Mouse (Mus musculus): ENCODE measurements around the gene Mbnl2. TPM values are rescaled to one million over a fixed set of nuclear protein-coding genes. Genes with fewer than 3 reads are reported as not detected.
"Not testable (repeated sequence)": the region's sequence is repeated elsewhere in the genome, so short reads cannot be mapped to it uniquely, and the experiment has no call there.

Mbnl2 gene
- polyA plus RNA-seq, 1 experiment from 2014 or later: 36.4 TPM

DNA sequence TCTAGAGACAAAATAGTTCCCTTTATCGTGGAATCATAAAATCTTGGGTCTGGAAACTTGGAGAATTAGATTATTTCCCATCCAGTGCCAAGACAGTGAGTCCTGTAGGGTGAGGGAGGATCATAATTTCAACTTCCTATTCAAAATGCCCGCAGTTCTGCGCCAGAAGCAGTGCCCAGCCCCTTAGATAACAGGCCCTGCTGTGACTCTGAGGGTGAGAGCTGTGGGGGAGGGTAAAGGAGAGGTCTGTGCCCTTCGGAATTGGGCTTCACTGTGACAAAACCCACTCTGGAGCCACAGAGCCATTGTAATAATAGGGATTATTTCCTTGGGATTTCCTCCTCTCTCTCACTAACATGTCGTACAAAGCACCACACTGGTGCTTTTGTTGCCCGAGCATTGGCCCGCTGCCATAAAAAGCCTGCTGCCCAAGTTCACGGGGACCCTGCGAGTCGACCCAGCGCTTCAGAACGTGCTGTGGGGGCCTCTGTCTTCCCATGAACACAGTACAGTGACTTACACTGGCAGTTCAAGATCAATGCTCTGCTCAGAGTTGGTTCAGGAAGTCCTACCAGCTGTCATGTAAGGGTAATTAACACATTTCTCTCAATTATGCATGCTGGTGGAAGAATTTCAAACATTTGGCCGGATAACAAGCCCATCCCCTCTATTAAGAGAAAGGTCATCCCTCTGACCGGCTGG, 79.7 kb downstream of the Mbnl2 start:
- Histone ChIP-seq H3K27ac (ENCODE audit: low read depth, low read length) (0 out of 2 replicates have a peak overlapping the region, but pooled peaks have one; percentile 17), H3K4me1 (ENCODE audit: control insufficient read depth, insufficient read depth, low read length) (peaks cover 7% of the 10 kb centered on the region), H3K36me3 (ENCODE audit: control insufficient read depth, insufficient read depth, low read length) (no peaks in the 10 kb centered on the region), H3K9ac (ENCODE audit: low read length) (no peak overlapping the region; the same call in 1 of the 2 replicates), H3K4me2 (peak overlapping the region; percentile 14), H3K9me3 (ENCODE audit: control insufficient read depth, low read length) (no peaks in the 10 kb centered on the region), H3K4me3 (ENCODE audit: low read depth, low read length) (no peak overlapping the region), H3K27me3 (ENCODE audit: control insufficient read depth, insufficient read depth, low read length) (0 out of 2 replicates have a peak, but pooled peaks cover 3% of the 10 kb centered on the region)
- WGBS: 15% methylated on average over 14 of the region's 14 CpGs
- ATAC-seq (ENCODE audit: low FRiP score) (peak; percentile 92), DNase-seq (ENCODE audit: low spot score, missing footprints) (peak; percentile 93)

DNA sequence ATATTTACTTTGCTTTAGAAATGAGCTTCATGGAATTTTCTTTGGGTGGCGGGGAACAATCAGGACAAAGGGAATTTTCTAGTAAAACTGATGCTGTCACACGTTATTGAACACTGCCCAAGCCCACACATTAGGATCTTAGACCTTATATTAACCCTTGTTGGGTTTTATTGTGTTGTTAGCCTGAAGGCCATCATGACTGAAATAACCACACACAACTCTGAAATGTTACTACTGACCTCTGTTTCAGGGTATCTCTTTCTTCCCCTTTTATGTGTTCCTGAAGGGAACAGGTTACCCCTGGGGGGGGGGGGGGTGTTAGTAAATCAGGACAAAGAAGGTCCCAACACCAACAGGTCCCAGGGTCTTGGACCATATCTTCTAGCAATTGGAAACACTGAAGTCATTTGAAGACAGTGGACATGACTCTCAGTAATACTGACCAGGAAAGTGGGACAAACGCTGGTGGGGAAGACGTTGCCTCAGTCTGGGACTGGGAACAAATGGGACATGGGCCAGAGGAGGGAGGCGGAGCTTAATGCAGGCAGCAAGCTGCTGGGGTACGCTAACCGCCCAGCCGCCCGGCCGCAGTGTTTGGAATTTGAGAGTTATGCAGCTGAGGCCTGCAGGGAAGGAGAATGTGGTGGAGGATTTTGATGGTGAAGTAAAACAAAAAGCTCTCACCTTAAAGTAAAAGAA, 80.4 kb downstream of the Mbnl2 start:
- H3K4me3 ChIP-seq (ENCODE audit: low read depth, low read length): no peak overlapping the region

GRCm38 (mm10) chr14:120357321-120358070, 82.0 kb downstream of the Mbnl2 start:
- DNase-seq (ENCODE audit: low spot score, missing footprints) (peak; percentile 65), ATAC-seq (ENCODE audit: low FRiP score) (no peak)
- Histone ChIP-seq H3K27me3 (ENCODE audit: control insufficient read depth, insufficient read depth, low read length) (0 out of 2 replicates have a peak, but pooled peaks cover 3% of the 10 kb centered on the region), H3K4me1 (ENCODE audit: control insufficient read depth, insufficient read depth, low read length) (peaks cover 7% of the 10 kb centered on the region), H3K36me3 (ENCODE audit: control insufficient read depth, insufficient read depth, low read length) (no peaks in the 10 kb centered on the region), H3K27ac (ENCODE audit: low read depth, low read length) (no peak overlapping the region), H3K9me3 (ENCODE audit: control insufficient read depth, low read length) (no peaks in the 10 kb centered on the region), H3K4me3 (ENCODE audit: low read depth, low read length) (no peak overlapping the region), H3K9ac (ENCODE audit: low read length) (no peak overlapping the region), H3K4me2 (no peak overlapping the region)
- WGBS: 98% methylated on average over 18 of the region's 19 CpGs

More for the DNA sequence above, 80.4 kb downstream of the Mbnl2 start:
- Histone ChIP-seq H3K36me3 (ENCODE audit: control insufficient read depth, insufficient read depth, low read length) (no peaks in the 10 kb centered on the region), H3K4me2 (no peak overlapping the region; the same call in 1 of the 2 replicates), H3K9me3 (ENCODE audit: control insufficient read depth, low read length) (no peaks in the 10 kb centered on the region), H3K27me3 (ENCODE audit: control insufficient read depth, insufficient read depth, low read length) (0 out of 2 replicates have a peak, but pooled peaks cover 3% of the 10 kb centered on the region), H3K27ac (ENCODE audit: low read depth, low read length) (no peak overlapping the region), H3K4me1 (ENCODE audit: control insufficient read depth, insufficient read depth, low read length) (peaks cover 7% of the 10 kb centered on the region), H3K9ac (ENCODE audit: low read length) (no peak overlapping the region)
- DNase-seq (ENCODE audit: low spot score, missing footprints) (peak; percentile 84), ATAC-seq (ENCODE audit: low FRiP score) (peak; percentile 54)
- WGBS: 71% methylated on average over 10 of the region's 10 CpGs

DNA sequence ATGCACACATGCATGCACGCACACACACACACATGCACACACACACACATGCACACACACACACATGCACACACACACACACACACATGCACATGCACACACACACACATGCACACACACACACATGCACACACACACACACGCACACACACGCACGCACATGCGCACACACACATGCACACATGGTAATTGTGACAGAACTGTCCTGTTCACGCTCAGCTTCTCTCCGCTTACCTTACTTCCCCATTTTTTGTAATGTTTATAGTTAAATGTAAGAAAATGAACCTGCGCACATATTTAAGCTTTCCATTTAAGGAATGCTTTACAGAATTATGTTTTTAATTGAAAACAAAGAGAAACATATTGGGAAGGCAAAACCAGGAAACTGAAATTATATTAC, 84.1 kb downstream of the Mbnl2 start:
- not testable (repeated sequence) for H3K27me3 ChIP-seq (ENCODE audit: control insufficient read depth, insufficient read depth, low read length); H3K27ac ChIP-seq (ENCODE audit: low read depth, low read length); H3K9ac ChIP-seq (ENCODE audit: low read length); ATAC-seq (ENCODE audit: low FRiP score); H3K4me3 ChIP-seq (ENCODE audit: low read depth, low read length); H3K4me1 ChIP-seq (ENCODE audit: control insufficient read depth, insufficient read depth, low read length); DNase-seq (ENCODE audit: low spot score, missing footprints); H3K4me2 ChIP-seq; H3K36me3 ChIP-seq (ENCODE audit: control insufficient read depth, insufficient read depth, low read length); H3K9me3 ChIP-seq (ENCODE audit: control insufficient read depth, low read length)
- WGBS: 98% methylated on average over 8 of the region's 8 CpGs

DNA sequence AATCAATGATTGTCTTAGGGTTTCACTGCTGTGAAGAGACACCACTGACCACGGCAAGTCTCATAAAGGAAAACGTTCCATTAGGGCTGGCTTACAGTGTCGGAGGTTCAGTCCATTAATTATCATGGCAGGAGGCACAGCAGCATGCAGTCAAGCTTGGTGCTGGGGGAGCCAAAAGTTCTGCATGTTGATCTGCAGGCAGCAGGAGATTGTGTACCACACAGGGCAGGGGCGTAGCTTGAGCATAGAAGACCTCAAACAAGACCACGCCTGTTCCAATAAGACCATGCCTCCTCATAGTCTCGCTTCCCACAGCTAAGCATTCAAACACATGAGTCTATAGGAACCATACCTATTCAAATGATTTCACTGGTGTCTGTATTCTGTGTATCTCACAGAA, 85.7 kb downstream of the Mbnl2 start:
- Histone ChIP-seq H3K9ac (ENCODE audit: low read length) (no peak overlapping the region), H3K4me2 (no peak overlapping the region), H3K4me1 (ENCODE audit: control insufficient read depth, insufficient read depth, low read length) (no peaks in the 10 kb centered on the region; the same call in 1 of the 2 replicates), H3K9me3 (ENCODE audit: control insufficient read depth, low read length) (no peaks in the 10 kb centered on the region), H3K4me3 (ENCODE audit: low read depth, low read length) (no peak overlapping the region), H3K27ac (ENCODE audit: low read depth, low read length) (no peak overlapping the region), H3K27me3 (ENCODE audit: control insufficient read depth, insufficient read depth, low read length) (no peaks in the 10 kb centered on the region), H3K36me3 (ENCODE audit: control insufficient read depth, insufficient read depth, low read length) (no peaks in the 10 kb centered on the region)
- no peak for ATAC-seq (ENCODE audit: low FRiP score)
- no peak for DNase-seq (ENCODE audit: low spot score, missing footprints)
- WGBS: 91% methylated on average over 6 of the region's 6 CpGs

GRCm38 (mm10) chr14:120362409-120362992, 87.0 kb downstream of the Mbnl2 start:
- Histone ChIP-seq H3K4me1 (ENCODE audit: control insufficient read depth, insufficient read depth, low read length) (no peaks in the 10 kb centered on the region), H3K9ac (ENCODE audit: low read length) (no peak overlapping the region), H3K4me3 (ENCODE audit: low read depth, low read length) (no peak overlapping the region), H3K27ac (ENCODE audit: low read depth, low read length) (no peak overlapping the region), H3K27me3 (ENCODE audit: control insufficient read depth, insufficient read depth, low read length) (no peaks in the 10 kb centered on the region), H3K9me3 (ENCODE audit: control insufficient read depth, low read length) (no peaks in the 10 kb centered on the region), H3K36me3 (ENCODE audit: control insufficient read depth, insufficient read depth, low read length) (no peaks in the 10 kb centered on the region), H3K4me2 (no peak overlapping the region)
- 78% methylated on average over 8 of the region's 8 CpGs for WGBS
- no peak for DNase-seq (ENCODE audit: low spot score, missing footprints)
- no peak for ATAC-seq (ENCODE audit: low FRiP score)

DNA sequence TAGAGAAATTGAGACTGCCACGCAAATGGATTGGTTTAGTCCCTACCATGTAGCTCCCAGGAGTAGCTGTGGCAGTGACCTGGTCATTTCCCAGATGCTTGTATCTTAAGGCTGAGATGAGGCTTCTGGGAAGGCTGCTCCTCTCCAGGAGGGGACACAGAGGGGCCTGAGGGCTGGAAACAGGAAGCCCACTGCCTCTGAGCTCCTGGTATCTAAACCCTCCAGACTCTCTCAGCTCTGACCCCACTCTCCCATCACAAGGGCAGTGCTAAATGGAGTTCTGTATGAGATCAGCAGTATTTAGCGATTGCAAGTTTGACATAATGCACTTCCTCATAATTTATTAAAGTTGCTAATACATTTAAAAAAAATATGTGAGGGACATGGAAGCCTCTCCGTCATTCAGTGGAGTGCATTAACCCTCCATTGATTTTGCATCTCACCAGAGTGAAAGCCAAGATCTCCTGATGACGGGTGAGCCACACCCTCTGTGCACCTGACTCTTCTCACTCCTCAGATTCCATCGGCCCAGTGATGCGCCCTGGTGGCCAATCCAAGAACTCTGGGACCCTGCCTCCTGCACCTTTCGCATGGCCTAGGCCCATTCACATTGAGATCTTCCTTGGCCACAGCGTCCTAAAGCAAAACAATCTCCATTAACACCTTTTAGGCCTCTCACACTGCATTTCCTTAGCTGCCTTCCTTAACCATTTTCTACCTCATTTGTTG, 87.8 kb downstream of the Mbnl2 start:
- Histone ChIP-seq H3K9ac (ENCODE audit: low read length) (no peak overlapping the region), H3K4me1 (ENCODE audit: control insufficient read depth, insufficient read depth, low read length) (no peaks in the 10 kb centered on the region), H3K27ac (ENCODE audit: low read depth, low read length) (no peak overlapping the region), H3K27me3 (ENCODE audit: control insufficient read depth, insufficient read depth, low read length) (no peaks in the 10 kb centered on the region), H3K4me3 (ENCODE audit: low read depth, low read length) (no peak overlapping the region), H3K9me3 (ENCODE audit: control insufficient read depth, low read length) (no peaks in the 10 kb centered on the region), H3K4me2 (no peak overlapping the region), H3K36me3 (ENCODE audit: control insufficient read depth, insufficient read depth, low read length) (no peaks in the 10 kb centered on the region)
- 66% methylated on average over 8 of the region's 8 CpGs for WGBS
- DNase-seq (ENCODE audit: low spot score, missing footprints): no peak
- no peak for ATAC-seq (ENCODE audit: low FRiP score)

GRCm38 (mm10) chr14:120365088-120365487, 89.6 kb downstream of the Mbnl2 start:
- 95% methylated on average over 4 of the region's 4 CpGs for WGBS
- Histone ChIP-seq H3K9ac (ENCODE audit: low read length) (no peak overlapping the region), H3K27ac (ENCODE audit: low read depth, low read length) (no peak overlapping the region), H3K36me3 (ENCODE audit: control insufficient read depth, insufficient read depth, low read length) (no peaks in the 10 kb centered on the region), H3K4me2 (no peak overlapping the region), H3K4me1 (ENCODE audit: control insufficient read depth, insufficient read depth, low read length) (no peaks in the 10 kb centered on the region), H3K4me3 (ENCODE audit: low read depth, low read length) (no peak overlapping the region), H3K27me3 (ENCODE audit: control insufficient read depth, insufficient read depth, low read length) (no peaks in the 10 kb centered on the region), H3K9me3 (ENCODE audit: control insufficient read depth, low read length) (no peaks in the 10 kb centered on the region)
- ATAC-seq (ENCODE audit: low FRiP score): no peak
- DNase-seq (ENCODE audit: low spot score, missing footprints): no peak
